Mouse (Mus musculus) layer of hippocampus, postnatal 25 days (tissue): Measurements from ENCODE around the gene Gch1. TPM values are rescaled to one million over a fixed set of nuclear protein-coding genes. Genes with fewer than 3 reads are reported as not detected.

Experiments used
- DNase-seq, 2 experiments: peaks; one replicate each; pipeline ENCODE4 v3.0.0; 2022; ENCODE audit warnings: mixed read lengths in 2 of 2, low spot score in 1 of 2; ENCODE audit errors: extremely low spot score in 1 of 2
- total RNA-seq, 2 experiments: library from RNA; stranded (reverse); gene quantifications; 2 replicates each; pipeline ENCODE4 v1.2.3; 2021

Gch1 gene
- total RNA-seq: 1 to 10 TPM; 1.5 to 1.8 TPM

- DNase-seq: peak; percentile 53 to 64
Measured at GRCm38 (mm10) chr14:47188848-47189634, at the start of gene Gch1. Gene Gch1, minus strand, starts transcription at chr14:47189413.

- no peak for DNase-seq
Measured at GRCm38 (mm10) chr14:47237286-47237685, 48.1 kb upstream of the Gch1 start.

GRCm38 (mm10) chr14:47236491-47236890 is 47.3 kb upstream of the Gch1 start:
- no peak for DNase-seq

GRCm38 (mm10) chr14:47234526-47235250 is 45.5 kb upstream of the Gch1 start:
- no peak for DNase-seq

GRCm38 (mm10) chr14:47234032-47234431 is 44.8 kb upstream of the Gch1 start:
- DNase-seq: no peak

- no peak for DNase-seq
Measured at GRCm38 (mm10) chr14:47233602-47234001, 44.4 kb upstream of the Gch1 start.

- no peak for DNase-seq
Measured at GRCm38 (mm10) chr14:47229796-47230376, 40.7 kb upstream of the Gch1 start.

- DNase-seq: no peak
Measured at GRCm38 (mm10) chr14:47225931-47226330, 36.7 kb upstream of the Gch1 start.

GRCm38 (mm10) chr14:47224476-47225325 is 35.5 kb upstream of the Gch1 start:
- DNase-seq: no peak

- no peak for DNase-seq
Measured at GRCm38 (mm10) chr14:47222631-47223450, 33.6 kb upstream of the Gch1 start.

GRCm38 (mm10) chr14:47221567-47221966 is 32.4 kb upstream of the Gch1 start:
- no peak for DNase-seq

GRCm38 (mm10) chr14:47220231-47221025 is 31.2 kb upstream of the Gch1 start:
- no peak for DNase-seq

GRCm38 (mm10) chr14:47218766-47219606 is 29.8 kb upstream of the Gch1 start:
- DNase-seq: no peak

- no peak for DNase-seq
Measured at GRCm38 (mm10) chr14:47216541-47216940, 27.3 kb upstream of the Gch1 start.

- no peak for DNase-seq
Measured at GRCm38 (mm10) chr14:47214367-47214766, 25.2 kb upstream of the Gch1 start.

GRCm38 (mm10) chr14:47213305-47213704 is 24.1 kb upstream of the Gch1 start:
- no peak for DNase-seq

- no peak for DNase-seq
Measured at GRCm38 (mm10) chr14:47209669-47210164, 20.5 kb upstream of the Gch1 start.
